Mouse (Mus musculus) heart, postnatal 25 days (tissue): ENCODE results near the gene Pbx3. TPM values are rescaled to one million over a fixed set of nuclear protein-coding genes. Genes with fewer than 3 reads are reported as not detected.

Experiments
- DNase-seq: peaks from one replicate; pipeline ENCODE4 v3.0.0; 2022; ENCODE audit warnings: low spot score
- intact Hi-C: fragments of 180-260 bp; cut with DNase I; formaldehyde crosslinking; loops from one replicate; pipeline ENCODE4 v1.15.1; 2025
- total RNA-seq, 2 experiments: library from RNA; stranded (reverse); gene quantifications; 2 replicates each; pipeline ENCODE4 v1.2.3; 2021

The Pbx3 gene
- total RNA-seq, 2 experiments from 2014 or later, result 8.1 to 8.2 TPM

GRCm38 (mm10) chr2:34347096-34347495, 25.8 kb downstream of the Pbx3 start:
- no peak for DNase-seq
- intact Hi-C loops, result no loop called here

GRCm38 (mm10) chr2:34298664-34299063, 74.3 kb downstream of the Pbx3 start:
- intact Hi-C loops, result no loop called here
- DNase-seq, result no peak

- intact Hi-C loops, result no loop called here
Observed at GRCm38 (mm10) chr2:34298202-34298601, 74.7 kb downstream of the Pbx3 start.

GRCm38 (mm10) chr2:34289726-34290125, 83.2 kb downstream of the Pbx3 start:
- intact Hi-C loops, result no loop called here
- DNase-seq, result no peak

More at GRCm38 (mm10) chr2:34298202-34298601, 74.7 kb downstream of the Pbx3 start:
- no peak for DNase-seq

GRCm38 (mm10) chr2:34284239-34284638, 88.7 kb downstream of the Pbx3 start:
- intact Hi-C loops, result no loop called here

GRCm38 (mm10) chr2:34280996-34281395, 91.9 kb downstream of the Pbx3 start:
- DNase-seq, result no peak
- intact Hi-C loops, result no loop called here

More at GRCm38 (mm10) chr2:34284239-34284638, 88.7 kb downstream of the Pbx3 start:
- no peak for DNase-seq

- intact Hi-C loops, result no loop called here
- no peak for DNase-seq
Observed at GRCm38 (mm10) chr2:34279726-34280125, 93.2 kb downstream of the Pbx3 start.

GRCm38 (mm10) chr2:34275630-34276193, 97.2 kb downstream of the Pbx3 start:
- DNase-seq, result no peak
- intact Hi-C loops, result no loop called here

- no peak for DNase-seq
- intact Hi-C loops, result no loop called here
Observed at GRCm38 (mm10) chr2:34262046-34262445, 110.9 kb downstream of the Pbx3 start.

GRCm38 (mm10) chr2:34260653-34261076, 112.3 kb downstream of the Pbx3 start:
- DNase-seq, result no peak
- intact Hi-C loops, result no loop called here

GRCm38 (mm10) chr2:34258256-34258655, 114.7 kb downstream of the Pbx3 start:
- no peak for DNase-seq
- intact Hi-C loops, result no loop called here

- intact Hi-C loops, result no loop called here
- DNase-seq, result no peak
Observed at GRCm38 (mm10) chr2:34257611-34258010, 115.3 kb downstream of the Pbx3 start.

- intact Hi-C loops, result no loop called here
- DNase-seq, result no peak
Observed at GRCm38 (mm10) chr2:34256000-34256553, 116.9 kb downstream of the Pbx3 start.

- intact Hi-C loops, result loop anchor here (5.0 kb wide), 1 partner anchor 119 kb away; the partner anchor contains the start of gene Pbx3
- no peak for DNase-seq
Observed at GRCm38 (mm10) chr2:34253627-34254026, 119.3 kb downstream of the Pbx3 start.

GRCm38 (mm10) chr2:34253111-34253510, 119.8 kb downstream of the Pbx3 start:
- intact Hi-C loops, result loop anchor here (5.0 kb wide), 1 partner anchor 119 kb away; the partner anchor contains the start of gene Pbx3
- DNase-seq, result no peak

- DNase-seq, result no peak
- intact Hi-C loops, result loop anchor here (5.0 kb wide), 1 partner anchor 120 kb away; the partner anchor contains the start of gene Pbx3
Observed at GRCm38 (mm10) chr2:34252286-34252685, 120.7 kb downstream of the Pbx3 start.

GRCm38 (mm10) chr2:34249961-34250658, 122.8 kb downstream of the Pbx3 start:
- intact Hi-C loops, result loop anchor here (5.0 kb wide), 1 partner anchor 122 kb away; the partner anchor contains the start of gene Pbx3
- no peak for DNase-seq

GRCm38 (mm10) chr2:34249141-34249960, 123.6 kb downstream of the Pbx3 start:
- intact Hi-C loops, result no loop called here
- DNase-seq, result no peak

- no peak for DNase-seq
- intact Hi-C loops, result no loop called here
Observed at GRCm38 (mm10) chr2:34240885-34241284, 132.1 kb downstream of the Pbx3 start.

- DNase-seq, result no peak
- intact Hi-C loops, result no loop called here
Observed at GRCm38 (mm10) chr2:34239315-34239858, 133.6 kb downstream of the Pbx3 start.
